Mouse (Mus musculus): ENCODE results near the gene Lmtk3. TPM values are rescaled to one million over a fixed set of nuclear protein-coding genes. Genes with fewer than 3 reads are reported as not detected.

Gene Lmtk3
- total RNA-seq, 1 experiment from 2014 or later: not detected

DNA sequence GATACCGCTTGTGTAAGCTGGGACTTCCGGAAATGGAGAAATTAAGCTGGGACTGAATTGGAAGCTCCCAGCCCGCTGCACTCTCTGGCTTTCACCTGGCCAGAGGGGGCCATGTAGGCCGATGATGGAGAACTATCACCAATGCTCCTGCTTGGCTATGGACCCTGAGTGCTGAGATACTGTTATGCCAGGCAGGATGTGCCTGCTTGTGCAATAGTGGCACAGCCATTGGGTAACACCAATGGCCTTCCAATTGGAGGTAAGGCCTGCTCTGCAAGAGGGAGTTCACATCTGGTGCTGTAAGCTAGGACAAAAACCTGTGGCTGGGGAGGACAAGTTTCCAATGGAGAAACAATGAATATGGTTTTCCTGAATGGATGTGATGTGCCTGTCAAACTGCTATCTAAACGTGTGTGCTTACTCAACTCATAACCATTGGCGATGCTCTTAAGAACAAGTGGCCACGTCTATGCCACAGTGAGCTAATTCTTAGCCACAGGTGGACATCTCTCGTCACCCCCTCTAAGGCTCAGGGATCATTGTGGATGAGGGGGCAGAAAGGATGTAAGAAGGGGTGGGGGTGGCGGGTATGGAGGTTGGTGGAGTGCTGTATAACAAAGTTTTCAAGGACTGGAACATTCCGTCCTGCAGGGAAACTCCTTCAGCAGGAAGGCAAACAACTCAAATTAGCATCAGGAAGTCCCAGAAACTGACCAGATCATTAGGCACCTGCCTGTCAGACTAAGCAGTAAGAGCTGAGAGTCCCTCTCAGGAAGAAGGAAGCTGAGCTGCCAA, 59.6 kb downstream of the Lmtk3 start:
- no peak for ATAC-seq (replicated peaks; ENCODE audit: low read depth, poor library complexity, severe bottlenecking)

DNA sequence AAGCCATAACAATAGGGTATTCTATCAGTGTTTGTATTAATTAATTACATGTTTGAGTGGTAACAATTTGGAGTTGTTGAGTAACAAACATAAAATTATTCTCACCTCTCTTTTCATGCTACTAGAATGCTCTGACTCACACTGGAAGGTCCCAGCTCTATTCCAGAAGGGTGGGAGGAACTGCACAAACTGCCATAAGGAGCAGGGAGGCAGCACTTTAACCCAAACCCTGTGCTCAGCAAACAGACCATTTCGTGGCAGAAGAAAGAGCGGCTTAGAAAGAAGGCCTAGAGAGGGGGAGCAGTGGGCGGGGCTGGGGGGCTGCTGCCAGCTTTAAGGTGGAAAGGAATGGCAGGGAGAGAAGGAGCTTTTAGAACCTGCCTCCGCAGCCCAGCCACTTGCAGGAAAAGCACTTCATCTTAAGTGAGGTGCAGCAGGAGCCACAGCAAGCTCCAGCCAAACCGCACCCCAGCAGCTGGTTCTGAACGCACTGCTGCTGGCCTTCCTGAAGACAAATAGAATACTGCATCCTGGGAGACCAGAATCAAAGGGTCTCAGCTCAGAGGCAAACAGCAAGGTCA, 65.0 kb downstream of the Lmtk3 start:
- no peak for ATAC-seq (replicated peaks; ENCODE audit: low read depth, poor library complexity, severe bottlenecking)

DNA sequence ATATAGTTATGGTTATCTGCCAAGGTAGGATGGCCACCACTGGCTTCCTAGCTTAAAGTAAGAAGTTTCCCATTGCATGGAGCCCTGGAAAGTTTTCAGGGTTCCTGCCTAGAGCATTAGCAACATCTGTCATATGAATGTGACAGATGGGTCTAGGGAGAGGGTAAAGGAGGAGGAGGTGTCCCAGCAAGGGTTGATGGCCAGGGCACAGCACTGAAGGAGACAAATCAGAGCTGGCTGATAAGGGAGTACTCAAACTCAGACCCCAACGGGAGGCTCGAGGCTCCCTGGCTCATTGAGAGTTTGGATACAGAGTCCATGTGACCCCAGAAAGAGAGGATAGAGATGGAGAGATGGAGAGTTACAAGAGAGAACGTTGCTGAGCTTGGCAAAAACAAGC, 67.1 kb downstream of the Lmtk3 start:
- no peak for ATAC-seq (replicated peaks; ENCODE audit: low read depth, poor library complexity, severe bottlenecking)

- no peak for ATAC-seq (replicated peaks; ENCODE audit: low read depth, poor library complexity, severe bottlenecking)
Observed at GRCm38 (mm10) chr7:45853089-45853488, 69.6 kb downstream of the Lmtk3 start.

Other genes starting within 250 kb of the Lmtk3 start
- not detected in 2 replicates for gene Hsd17b14, start 228.8 kb upstream of the Lmtk3 start, total RNA-seq (2017)
- 26.6 and 39.0 TPM in 2 replicates for gene Bcat2, start 213.6 kb upstream of the Lmtk3 start, total RNA-seq (2017)
- gene Fgf21, start 168.2 kb upstream of the Lmtk3 start, total RNA-seq (2017): not detected in 2 replicates
- gene Fut1, start 166.4 kb upstream of the Lmtk3 start, total RNA-seq (2017): not detected in 2 replicates
- 1.0 TPM in 1 of 2 replicates, not detected in the other for gene Izumo1, start 161.9 kb upstream of the Lmtk3 start, total RNA-seq (2017)
- not detected in 2 replicates for gene Rasip1, start 156.2 kb upstream of the Lmtk3 start, total RNA-seq (2017)
- gene Mamstr, start 143.8 kb upstream of the Lmtk3 start, total RNA-seq (2017): under 0.01 TPM in 1 of 2 replicates, not detected in the other
- gene Fut2, start 117.3 kb upstream of the Lmtk3 start, total RNA-seq (2017): not detected in 2 replicates
- not detected in 2 replicates for gene Ntn5, start 99.7 kb upstream of the Lmtk3 start, total RNA-seq (2017)
- not detected in 2 replicates for gene Sec1, start 89.3 kb upstream of the Lmtk3 start, total RNA-seq (2017)
- gene Car11, start 83.9 kb upstream of the Lmtk3 start, total RNA-seq (2017): not detected in 2 replicates
- 7.7 and 12.1 TPM in 2 replicates for gene Dbp, start 78.7 kb upstream of the Lmtk3 start, total RNA-seq (2017)
- gene Rpl18, start 68.3 kb upstream of the Lmtk3 start, total RNA-seq (2017): 1,786 and 1,933 TPM in 2 replicates
- 8.2 and 9.5 TPM in 2 replicates for gene Sphk2, start 65.7 kb upstream of the Lmtk3 start, total RNA-seq (2017)
- 0.82 and 0.87 TPM in 2 replicates for gene Fam83e, start 62.5 kb upstream of the Lmtk3 start, total RNA-seq (2017)
- gene Spaca4, start 57.9 kb upstream of the Lmtk3 start, total RNA-seq (2017): not detected in 2 replicates
- 0.37 TPM in 1 of 2 replicates, not detected in the other for gene Sult2b1, start 931 bp downstream of the Lmtk3 start, total RNA-seq (2017)
- 29.2 and 43.8 TPM in 2 replicates for gene Cyth2, start 30.8 kb downstream of the Lmtk3 start, total RNA-seq (2017)
- not detected in 2 replicates for gene Kcnj14, start 41.0 kb downstream of the Lmtk3 start, total RNA-seq (2017)
- gene Grwd1, start 47.2 kb downstream of the Lmtk3 start, total RNA-seq (2017): 26.9 and 27.6 TPM in 2 replicates
- 51.8 and 75.5 TPM in 2 replicates for gene Kdelr1, start 89.0 kb downstream of the Lmtk3 start, total RNA-seq (2017)
- gene Grin2d, start 94.6 kb downstream of the Lmtk3 start, total RNA-seq (2017): 0.23 TPM in 1 of 2 replicates, not detected in the other
- gene Syngr4, start 113.0 kb downstream of the Lmtk3 start, total RNA-seq (2017): 3.2 TPM in 1 of 2 replicates, not detected in the other
- gene Tmem143, start 113.2 kb downstream of the Lmtk3 start, total RNA-seq (2017): 8.1 and 9.1 TPM in 2 replicates
- 200 and 205 TPM in 2 replicates for gene Emp3, start 137.7 kb downstream of the Lmtk3 start, total RNA-seq (2017)
- gene Ccdc114, start 140.3 kb downstream of the Lmtk3 start, total RNA-seq (2017): 3.2 and 5.4 TPM in 2 replicates
- gene Abcc6, start 246.6 kb downstream of the Lmtk3 start, total RNA-seq (2017): not detected in 2 replicates
- gene Nomo1, start 250.0 kb downstream of the Lmtk3 start, total RNA-seq (2017): 53.2 and 72.1 TPM in 2 replicates

Measured in common myeloid progenitor, adult 5-6 weeks (primary cell).